Mouse (Mus musculus) right cerebral cortex, adult 18-20 months (tissue): Measurements from ENCODE around the gene Ccno.
"Not testable (repeated sequence)": the region's sequence is repeated elsewhere in the genome, so short reads cannot be mapped to it uniquely, and the experiment has no call there.

Experiments
- DNase-seq: peaks from one replicate; pipeline ENCODE4 v3.0.0; 2022; ENCODE audit warnings: mixed read lengths

Ccno gene

DNA sequence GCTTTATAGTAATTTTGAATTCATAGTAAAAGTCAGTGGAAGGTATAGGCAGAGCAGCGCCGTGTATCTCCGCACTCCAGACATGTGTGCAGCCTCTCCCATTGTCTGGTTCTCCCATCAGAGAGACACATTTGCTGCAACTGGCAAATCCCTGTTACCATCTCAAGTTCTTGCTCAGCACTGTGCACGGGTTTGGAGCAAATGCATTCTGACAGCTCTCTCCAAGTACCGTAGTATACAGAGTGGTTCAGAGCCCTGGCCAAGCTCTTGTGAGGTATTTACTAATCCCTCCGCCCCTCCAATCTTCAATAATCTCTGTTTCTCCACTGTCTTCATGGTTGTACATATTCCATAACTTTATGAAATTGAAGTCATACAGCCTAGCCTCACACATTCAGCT lies 25.1 kb downstream of the Ccno start:
- no peak for DNase-seq

DNA sequence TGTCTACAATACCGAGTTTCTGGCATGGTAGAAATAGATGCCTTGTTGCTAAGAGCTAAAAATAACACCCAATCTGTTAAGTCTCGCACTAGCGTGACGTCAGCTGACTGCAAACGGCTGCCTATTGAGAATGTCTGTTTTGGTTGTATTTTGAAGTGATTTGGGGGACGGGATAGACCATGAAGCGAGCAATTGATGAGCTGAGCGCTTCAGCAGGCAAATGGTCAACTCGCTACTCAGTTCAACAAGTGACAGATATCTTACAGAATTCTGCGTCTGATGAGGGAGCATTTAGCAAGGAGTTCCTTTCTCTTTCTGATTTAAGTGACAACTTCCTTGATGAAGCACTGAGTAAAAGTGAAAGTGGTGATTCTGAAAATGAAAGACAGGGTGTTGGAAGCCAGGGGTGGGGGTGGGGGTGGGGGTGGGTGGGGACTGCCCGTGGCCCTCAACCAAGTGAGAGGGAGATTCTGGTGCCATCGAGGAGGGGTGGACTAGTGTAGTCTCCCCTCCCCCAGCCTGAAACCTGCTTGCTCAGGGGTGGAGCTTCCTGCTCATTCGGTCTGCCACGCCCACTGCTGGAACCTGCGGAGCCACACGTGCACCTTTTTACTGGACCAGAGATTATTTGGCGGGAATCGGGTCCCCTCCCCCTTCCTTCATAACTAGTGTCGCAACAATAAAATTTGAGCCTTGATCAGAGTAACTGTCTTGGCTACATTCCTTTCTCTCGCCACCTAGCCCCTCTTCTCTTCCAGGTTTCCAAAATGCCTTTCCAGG lies 25.8 kb downstream of the Ccno start:
- not testable (repeated sequence) for DNase-seq

DNA sequence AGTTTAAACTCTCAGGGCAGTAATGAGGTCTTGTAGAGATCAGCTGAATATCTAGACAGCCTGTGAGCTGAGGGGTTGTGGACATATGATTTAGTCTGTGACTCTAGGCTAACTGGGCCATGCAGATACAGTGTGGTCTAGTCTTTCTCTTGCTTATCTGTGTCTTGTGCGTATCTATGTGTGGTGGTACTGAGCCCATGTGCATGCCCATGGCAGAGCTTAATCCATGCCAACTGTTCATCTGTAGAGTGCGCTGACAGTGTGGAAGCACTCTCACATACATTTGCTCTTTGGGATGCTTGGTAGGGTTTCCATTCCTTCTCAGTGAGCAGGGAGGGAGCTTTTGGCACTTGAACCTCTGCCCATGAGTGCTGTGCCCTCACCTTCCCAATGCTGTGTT lies 33.9 kb downstream of the Ccno start:
- DNase-seq, result no peak

DNA sequence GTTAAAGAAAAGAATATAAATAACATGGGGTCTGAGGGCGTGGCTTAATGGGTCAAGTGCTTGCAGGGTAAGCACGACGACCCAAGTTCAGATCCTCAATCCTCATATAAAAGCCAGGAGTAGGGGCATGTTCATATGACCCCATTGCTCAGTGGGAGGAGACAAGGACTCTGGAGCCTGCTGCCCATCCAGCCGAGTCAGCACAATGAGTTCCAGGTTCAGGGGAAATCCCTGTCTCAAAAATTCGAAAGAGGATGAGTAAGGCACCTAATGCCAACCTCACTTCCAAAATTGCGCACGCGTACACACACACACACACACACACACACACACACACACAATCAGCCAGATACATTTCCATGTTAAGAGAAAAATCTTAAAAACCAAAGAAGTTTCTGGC lies 34.9 kb downstream of the Ccno start:
- no peak for DNase-seq

DNA sequence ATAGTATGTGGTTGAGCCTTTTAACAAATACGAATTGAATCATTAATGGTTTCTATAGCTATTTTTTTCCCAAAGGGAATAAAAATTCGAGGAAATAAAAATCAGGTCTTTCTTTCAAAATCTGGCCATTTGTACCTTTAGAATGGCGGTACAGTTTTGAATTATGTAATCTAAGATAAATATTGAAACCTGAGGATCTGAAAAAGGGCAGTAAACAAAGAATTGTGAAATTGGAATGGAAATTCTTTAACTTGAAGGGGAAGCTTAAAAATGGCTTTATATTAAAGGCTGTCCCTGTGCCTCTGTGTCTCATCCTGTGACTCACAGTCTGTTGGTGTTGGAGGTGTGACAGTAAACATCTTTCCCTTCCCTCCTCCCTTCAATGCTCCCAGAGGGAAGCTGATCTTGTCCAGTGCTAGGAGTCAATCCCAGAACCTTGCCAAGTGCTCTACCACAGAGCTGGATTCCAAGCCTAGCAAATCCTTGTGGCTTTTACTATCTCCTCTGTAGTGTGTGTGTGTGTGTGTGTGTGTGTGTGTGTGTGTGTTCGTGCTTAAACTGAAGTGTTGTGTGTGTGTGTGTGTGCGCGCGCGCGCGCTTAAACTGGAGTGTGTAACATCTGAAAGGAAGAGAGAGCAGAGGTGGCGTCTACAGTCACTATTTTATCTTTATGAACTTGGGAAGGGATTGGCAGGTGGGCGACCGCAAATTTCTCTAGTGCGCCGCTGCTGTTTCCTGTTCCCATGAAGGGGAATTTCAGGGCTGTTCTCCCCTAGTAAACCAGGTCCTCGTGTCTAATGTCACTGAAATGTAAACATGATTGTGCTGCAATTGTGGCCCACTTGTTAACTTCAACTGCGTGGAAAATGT lies 35.9 kb downstream of the Ccno start:
- no peak for DNase-seq

DNA sequence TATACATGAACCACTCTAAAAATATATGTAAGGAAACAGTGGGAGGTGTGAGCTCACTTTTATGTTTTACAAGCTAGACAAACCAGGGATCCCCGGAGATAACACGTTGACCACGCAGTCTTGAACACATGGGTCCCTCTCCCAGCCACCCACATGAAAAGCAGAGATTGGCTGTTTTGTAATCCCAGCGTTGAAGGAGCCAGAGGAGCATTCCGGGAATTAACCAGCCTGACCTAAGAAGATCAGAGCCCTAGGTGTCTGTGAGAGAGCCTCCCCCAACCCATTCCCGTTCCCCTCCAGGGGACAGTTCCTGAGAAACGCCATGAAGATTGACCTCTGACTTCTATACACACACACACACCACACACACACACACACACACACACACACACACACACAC lies 43.7 kb downstream of the Ccno start:
- DNase-seq, result peak; percentile 18

DNA sequence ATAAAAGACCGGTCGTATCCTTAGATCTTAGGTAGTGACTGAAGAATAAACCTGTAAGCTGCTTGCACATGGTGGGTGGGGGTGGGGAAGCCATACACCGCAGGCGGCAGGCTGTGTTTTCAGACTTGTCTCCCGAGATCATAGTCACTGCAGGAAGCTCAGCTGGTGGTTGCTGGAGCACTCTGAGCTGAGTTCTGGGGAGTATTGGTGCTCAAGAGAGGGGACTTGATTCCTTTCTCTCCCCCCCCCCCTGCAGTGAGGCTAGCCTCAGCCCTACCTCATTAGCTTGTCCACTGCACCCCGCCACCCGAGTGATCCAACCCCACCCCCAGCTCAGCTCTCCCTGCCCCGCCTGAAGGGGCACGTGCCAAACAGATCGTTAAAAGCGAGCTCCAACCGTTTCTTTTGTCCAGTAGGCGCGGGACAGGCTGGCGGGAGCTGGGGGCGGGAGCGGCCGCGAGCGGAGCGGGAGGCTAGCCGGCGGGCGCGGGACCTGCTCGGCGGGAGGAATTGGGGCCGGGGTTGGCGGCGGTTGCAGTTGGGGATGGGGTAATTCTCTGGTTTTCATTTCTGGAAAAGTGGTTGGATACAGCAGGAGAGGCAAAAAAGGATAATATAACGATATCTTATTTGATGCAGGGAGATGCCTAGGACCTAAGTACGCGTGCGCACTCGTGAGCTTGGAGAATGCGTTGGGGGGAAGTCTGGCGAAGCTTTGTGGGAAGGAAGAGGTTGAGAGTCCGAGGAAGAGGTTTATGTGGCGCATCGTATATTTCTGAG lies 44.4 kb downstream of the Ccno start:
- peak; percentile 47 for DNase-seq

DNA sequence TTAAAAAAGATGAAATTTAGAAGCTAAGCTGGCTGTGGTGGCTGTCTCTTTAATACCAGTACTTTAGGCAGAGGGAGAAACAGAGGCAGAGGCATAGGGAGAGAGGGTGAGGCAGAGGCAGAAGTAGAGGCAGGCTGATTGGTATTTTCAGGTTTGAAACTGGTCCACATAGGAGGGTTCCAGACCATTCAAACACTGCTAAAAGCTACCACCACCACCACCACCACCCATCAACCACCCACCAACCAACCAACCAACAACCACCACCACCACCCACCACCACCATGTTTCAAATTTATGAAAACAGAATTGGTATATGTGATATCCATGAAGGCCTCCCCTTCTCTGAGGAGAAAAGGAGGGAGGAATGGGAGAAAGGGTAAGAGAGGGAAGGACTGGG lies 45.2 kb downstream of the Ccno start:
- DNase-seq, result no peak

DNA sequence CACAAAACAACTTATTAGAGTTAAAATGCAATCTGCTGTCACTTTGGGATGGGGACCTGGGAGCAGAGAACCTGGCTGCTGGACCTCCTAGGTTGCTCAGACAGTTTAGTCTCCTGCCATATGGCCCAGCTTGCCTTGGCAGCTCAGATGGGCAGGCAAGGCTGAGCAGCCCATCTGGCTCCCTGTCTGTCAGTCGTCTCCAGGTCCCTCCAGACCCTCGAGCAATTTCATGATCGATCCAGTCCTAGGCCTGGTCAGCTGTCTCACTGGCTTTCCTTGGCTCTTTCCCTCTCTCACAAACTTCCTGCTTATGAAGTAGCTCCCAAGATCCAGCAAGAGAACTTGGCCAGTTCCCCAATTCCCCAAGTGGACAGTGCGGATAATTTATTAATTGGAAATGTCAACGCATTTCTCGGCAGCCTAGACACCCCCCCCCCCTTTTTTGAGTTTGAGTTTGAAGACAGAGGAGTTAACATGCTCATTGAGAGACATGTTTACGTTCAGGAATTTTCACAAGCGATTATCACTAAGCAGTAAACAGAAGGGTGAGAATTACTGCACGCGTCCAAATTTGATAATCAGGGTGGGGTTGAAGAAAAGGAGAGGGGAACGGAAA lies 46.8 kb downstream of the Ccno start:
- DNase-seq, result no peak

DNA sequence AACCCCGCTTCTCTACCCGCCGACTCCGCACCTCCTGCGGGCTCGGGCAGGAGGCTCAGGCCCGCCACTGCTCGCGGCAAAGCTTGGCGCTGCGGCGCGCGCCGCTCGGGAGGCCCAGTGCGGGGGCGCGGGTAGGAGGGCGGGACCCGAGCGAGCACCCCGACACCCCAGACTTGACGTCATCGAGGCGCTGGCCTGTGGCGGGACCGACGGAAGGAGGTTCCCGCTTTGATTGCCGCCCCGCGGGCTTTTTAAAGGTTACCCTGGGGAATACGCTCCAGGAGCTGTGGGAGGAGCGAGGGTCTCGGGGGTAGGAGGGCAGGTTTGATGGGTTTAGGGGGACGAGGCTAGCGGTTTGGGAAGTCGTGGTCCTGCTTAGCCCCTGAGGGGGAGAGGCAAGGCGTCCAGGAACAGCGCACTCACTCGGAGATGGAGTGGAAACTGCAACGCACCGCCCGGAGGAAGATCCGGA lies 47.4 kb downstream of the Ccno start, which contains the start of gene Cdc20b:
TSS of gene Cdc20b (plus strand) at position 162 of the 472 bp plus-strand sequence.
- DNase-seq, result peak; percentile 54

DNA sequence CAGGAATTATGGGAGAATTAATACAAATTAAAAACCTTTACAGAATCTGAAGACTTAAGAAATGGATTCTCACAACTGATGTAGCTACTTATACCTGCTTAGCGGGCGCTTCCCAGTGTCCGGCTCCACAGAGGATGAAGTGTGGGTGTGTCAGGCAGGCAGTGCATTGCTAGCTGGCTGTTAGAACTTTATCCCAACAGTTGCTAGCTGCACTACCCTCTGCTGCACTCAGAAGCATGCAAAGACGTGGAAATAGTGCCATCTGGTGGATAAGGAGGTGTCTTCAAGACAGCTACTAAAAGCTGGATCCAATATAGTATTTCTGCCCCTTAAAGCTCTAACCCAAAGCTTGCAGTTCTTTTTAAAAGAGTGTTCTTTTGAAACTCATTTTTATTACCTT lies 48.2 kb downstream of the Ccno start:
- peak; percentile 83 for DNase-seq
